21 mouse cellular contexts compared by ENCODE assay signal in genomic region chr2:120707041-120707440, GRCm38 (mm10).
DNase-seq lines count a peak whose midpoint lies in the region; ATAC-seq and TF ChIP-seq lines count a peak whose summit lies in the region.
"Had no signal": no experiment of that assay in that cellular context is flagged by ENCODE, and none has a peak within 500 bp of the region (broad histone marks: within the 10 kb centered on the region; RNA-seq: fewer than 3 reads in every experiment).

No protein-coding gene starts in this region.

- no peak for TF ChIP-seq CTCF in thymus, adult 2 months (IDR thresholded peaks at IDR 0.05; ENCODE audit: borderline replicate concordance, control insufficient read depth, extremely low read depth, insufficient read depth, low read length, poor library complexity)

- no peaks in the 10 kb centered on the region for H3K27me3 ChIP-seq in thymus, adult 2 months (ENCODE audit: control insufficient read depth, insufficient read depth, low read length)
- H3K27me3 ChIP-seq in hindbrain, embryonic 12.5 days: no peaks in the 10 kb centered on the region
- H3K27me3 ChIP-seq: embryonic facial prominence, embryonic 13.5 days; embryonic facial prominence, embryonic 15.5 days; forebrain, embryonic 13.5 days; forebrain, embryonic 15.5 days had no signal

- TF ChIP-seq POLR2A in thymus, adult 2 months (IDR thresholded peaks at IDR 0.05; ENCODE audit: control insufficient read depth, extremely low read depth, insufficient read depth, low read length, poor library complexity): no peak

- DNase-seq in thymus, adult 2 months: peak; percentile 14
- DNase-seq in thymus, postnatal 4 days: no peak
- peak; percentile 18 to 51 for DNase-seq in thymus, postnatal 10 days (ENCODE audit: low spot score in 2 of 2)
- peak; percentile 26 for DNase-seq in thymus, postnatal 25 days
- no peak for DNase-seq in cerebellum, postnatal 36 days
- DNase-seq: adrenal gland, adult 8-10 months; adrenal gland, postnatal 14 days; adrenal gland, postnatal 36 days; cerebellum, adult 11-12 months; cerebellum, adult 2 months; cerebellum, adult 9-10 months; cerebellum, postnatal 10 days; cerebellum, postnatal 25 days; embryo, embryonic 11 days; forebrain, postnatal 0 days had no signal

- no peaks in the 10 kb centered on the region for H3K9me3 ChIP-seq in hindbrain, embryonic 12.5 days (replicated peaks)
- H3K9me3 ChIP-seq: embryonic facial prominence, embryonic 13.5 days; embryonic facial prominence, embryonic 15.5 days; forebrain, embryonic 13.5 days; forebrain, embryonic 15.5 days had no signal

- peaks cover 10% of the 10 kb centered on the region for H3K4me1 ChIP-seq in thymus, adult 2 months (replicated peaks; ENCODE audit: control insufficient read depth, insufficient read depth, low read length)
- no peaks in the 10 kb centered on the region for H3K4me1 ChIP-seq in hindbrain, embryonic 12.5 days
- H3K4me1 ChIP-seq: embryonic facial prominence, embryonic 13.5 days; embryonic facial prominence, embryonic 15.5 days; forebrain, embryonic 13.5 days; forebrain, embryonic 15.5 days had no signal

- no peak overlapping the region for H3K4me3 ChIP-seq in thymus, adult 2 months (ENCODE audit: control insufficient read depth, insufficient read depth, low read length)
- H3K4me3 ChIP-seq in hindbrain, embryonic 12.5 days: no peak overlapping the region
- H3K4me3 ChIP-seq: embryonic facial prominence, embryonic 13.5 days; embryonic facial prominence, embryonic 15.5 days; erythroblast, embryonic 14.5 days; forebrain, embryonic 13.5 days; forebrain, embryonic 15.5 days had no signal

- no peak overlapping the region for H3K4me2 ChIP-seq in hindbrain, embryonic 12.5 days (replicated peaks)
- H3K4me2 ChIP-seq: embryonic facial prominence, embryonic 13.5 days; embryonic facial prominence, embryonic 15.5 days; forebrain, embryonic 13.5 days; forebrain, embryonic 15.5 days had no signal

- no peak for ATAC-seq in hindbrain, embryonic 12.5 days (ENCODE audit: low FRiP score)
- ATAC-seq: forebrain, embryonic 13.5 days; forebrain, embryonic 15.5 days; forebrain, postnatal 0 days had no signal

- H3K36me3 ChIP-seq in thymus, adult 2 months (ENCODE audit: control insufficient read depth, insufficient read depth, low read length): no peaks in the 10 kb centered on the region
- H3K36me3 ChIP-seq in hindbrain, embryonic 12.5 days: peaks cover 16% of the 10 kb centered on the region
- H3K36me3 ChIP-seq: forebrain, embryonic 15.5 days had no signal

- H3K9ac ChIP-seq in hindbrain, embryonic 12.5 days: no peak overlapping the region
- H3K9ac ChIP-seq: embryonic facial prominence, embryonic 13.5 days; embryonic facial prominence, embryonic 15.5 days; forebrain, embryonic 13.5 days; forebrain, embryonic 15.5 days; forebrain, postnatal 0 days had no signal

- peak overlapping the region; percentile 31; the same call in 1 of the 2 replicates for H3K27ac ChIP-seq in thymus, adult 2 months (ENCODE audit: control insufficient read depth, insufficient read depth, low read length)
- no peak overlapping the region for H3K27ac ChIP-seq in hindbrain, embryonic 12.5 days
- H3K27ac ChIP-seq: embryonic facial prominence, embryonic 13.5 days; embryonic facial prominence, embryonic 15.5 days; forebrain, embryonic 13.5 days; forebrain, embryonic 15.5 days had no signal

Comparison
In these comparisons a context has a peak if more than half of its experiments do, and no peak if none do; other contexts are left out.
1. DNase-seq: peak in thymus, adult 2 months (single experiment), thymus, postnatal 10 days (2 of 2) and thymus, postnatal 25 days (single experiment); none in thymus, postnatal 4 days (single experiment) and cerebellum, postnatal 36 days (0 of 2).